Mouse (Mus musculus) limb, embryonic 14.5 days (tissue): ENCODE measurements at regions not wholly inside any gene's neighbourhood (a gene's known extent, or its start where the extent isn't known, plus 50 kb on each side); places are given as distances from the start of the nearest gene placed in this dataset.

Source experiments
- ATAC-seq: fragments of 200-750 bp; cut with Nextera tagmentation; 2 replicates; pipeline ENCODE4 v1.8.0; 2017; ENCODE audit warnings: low read depth, moderate number of reproducible peaks, moderate TSS enrichment; ENCODE audit not compliant: low FRiP score
- DNase-seq: peaks from one replicate; pipeline ENCODE4 v3.0.0-alpha.2; 2015; ENCODE audit warnings: low spot score
- H3K27ac ChIP-seq: fragments of 300-500 bp; sonication (generic); replicated peaks from 2 replicates; pipeline ENCODE4 v1.5.1; 2014; ENCODE audit warnings: low read depth, mild to moderate bottlenecking, low read length, moderate library complexity, mixed read lengths
- H3K27me3 ChIP-seq: fragments of 300-500 bp; sonication (generic); 2 replicates; pipeline ENCODE4 v1.6.1; 2014; ENCODE audit warnings: low read length, mixed read lengths; ENCODE audit not compliant: control insufficient read depth, insufficient read depth
- H3K36me3 ChIP-seq: fragments of 300-500 bp; sonication (generic); 2 replicates; pipeline ENCODE4 v1.6.1; 2014; ENCODE audit warnings: mild to moderate bottlenecking, low read length, moderate library complexity, mixed read lengths; ENCODE audit not compliant: control insufficient read depth, insufficient read depth
- H3K4me1 ChIP-seq: fragments of 300-500 bp; sonication (generic); 2 replicates; pipeline ENCODE4 v1.6.1; 2014; ENCODE audit warnings: antibody characterized with exemption, low read length, mixed read lengths; ENCODE audit not compliant: control insufficient read depth, insufficient read depth
- H3K4me2 ChIP-seq: fragments of 300-500 bp; sonication (generic); replicated peaks from 2 replicates; pipeline ENCODE4 v1.6.1; 2014; ENCODE audit warnings: low read depth, mild to moderate bottlenecking, low read length, moderate library complexity; ENCODE audit not compliant: severe bottlenecking
- H3K4me3 ChIP-seq: fragments of 300-500 bp; sonication (generic); replicated peaks from 2 replicates; pipeline ENCODE4 v1.5.1; 2014; ENCODE audit warnings: low read length
- H3K9ac ChIP-seq: fragments of 300-500 bp; sonication (generic); 2 replicates; pipeline ENCODE4 v1.6.1; 2014; ENCODE audit warnings: mild to moderate bottlenecking, low read depth, low read length, moderate library complexity; ENCODE audit not compliant: severe bottlenecking
- H3K9me3 ChIP-seq: fragments of 300-500 bp; sonication (generic); 2 replicates; pipeline ENCODE4 v1.6.1; 2016; ENCODE audit warnings: low read length; ENCODE audit not compliant: control insufficient read depth
- POLR2A ChIP-seq: fragments of 200-500 bp; IDR thresholded peaks from 2 replicates; pipeline ENCODE4 v1.8.0; 2012; ENCODE audit warnings: inconsistent platforms, mild to moderate bottlenecking, moderate library complexity, borderline replicate concordance; ENCODE audit not compliant: insufficient read depth, insufficient read length; ENCODE audit errors: extremely low read depth
- WGBS: fragments of 180-500 bp; shearing (Covaris S2); extraction: QIAGEN DNeasy Blood & Tissue Kit; methylation state at CpG from one replicate; pipeline ENCODE4 v1.1.7; 2014; 5-methylcytosine and 5-hydroxymethylcytosine counted together

- Histone ChIP-seq H3K36me3 (no peaks in the 10 kb centered on the region), H3K27me3 (no peaks in the 10 kb centered on the region), H3K4me2 (no peak overlapping the region), H3K9ac (no peak overlapping the region), H3K9me3 (no peaks in the 10 kb centered on the region), H3K27ac (no peak overlapping the region), H3K4me3 (no peak overlapping the region), H3K4me1 (peaks cover 3% of the 10 kb centered on the region; the same call in 1 of the 2 replicates)
- WGBS = 84% methylated on average over 4 of the region's 4 CpGs
- TF ChIP-seq POLR2A = no peak
- ATAC-seq = no peak
- no peak for DNase-seq
These were observed 188.1 kb upstream of the Jmjd1c start for GRCm38 (mm10) chr10:66907842-66908241.

GRCm38 (mm10) chr10:66909204-66909889 is 186.6 kb upstream of the Jmjd1c start:
- Histone ChIP-seq H3K4me1 (peaks cover 13% of the 10 kb centered on the region), H3K4me2 (no peak overlapping the region), H3K9me3 (no peaks in the 10 kb centered on the region), H3K36me3 (no peaks in the 10 kb centered on the region), H3K4me3 (no peak overlapping the region), H3K9ac (no peak overlapping the region), H3K27ac (no peak overlapping the region), H3K27me3 (no peaks in the 10 kb centered on the region)
- TF ChIP-seq POLR2A = no peak
- DNase-seq = peak; percentile 91
- ATAC-seq = no peak
- WGBS = 16% methylated on average over 12 of the region's 12 CpGs

- no peaks in the 10 kb centered on the region for H3K36me3 ChIP-seq
- no peaks in the 10 kb centered on the region for H3K27me3 ChIP-seq
- no peak for TF ChIP-seq POLR2A
- H3K4me3 ChIP-seq = no peak overlapping the region
- H3K9ac ChIP-seq = no peak overlapping the region
- 75% methylated on average over 17 of the region's 17 CpGs for WGBS
- H3K4me1 ChIP-seq = peaks cover 18% of the 10 kb centered on the region
- H3K9me3 ChIP-seq = no peaks in the 10 kb centered on the region
- H3K4me2 ChIP-seq = no peak overlapping the region
- no peak overlapping the region for H3K27ac ChIP-seq
- no peak for ATAC-seq
- no peak for DNase-seq
These were observed 185.8 kb upstream of the Jmjd1c start for GRCm38 (mm10) chr10:66909905-66910681.

- WGBS = 60% methylated on average over 10 of the region's 10 CpGs
- ATAC-seq = no peak
- Histone ChIP-seq H3K4me2 (no peak overlapping the region), H3K27me3 (no peaks in the 10 kb centered on the region), H3K9me3 (no peaks in the 10 kb centered on the region), H3K27ac (no peak overlapping the region), H3K4me1 (peaks cover 23% of the 10 kb centered on the region), H3K36me3 (no peaks in the 10 kb centered on the region), H3K4me3 (no peak overlapping the region), H3K9ac (no peak overlapping the region)
- TF ChIP-seq POLR2A = no peak
- DNase-seq = peak; percentile 40
These were observed 184.5 kb upstream of the Jmjd1c start for GRCm38 (mm10) chr10:66911261-66911911.

GRCm38 (mm10) chr10:66912440-66912839 is 183.5 kb upstream of the Jmjd1c start:
- no peak for DNase-seq
- H3K27ac ChIP-seq = no peak overlapping the region
- no peak overlapping the region for H3K4me2 ChIP-seq
- no peak for ATAC-seq
- H3K4me1 ChIP-seq = peaks cover 23% of the 10 kb centered on the region
- 84% methylated on average over 4 of the region's 4 CpGs for WGBS
- H3K9ac ChIP-seq = no peak overlapping the region
- no peaks in the 10 kb centered on the region for H3K9me3 ChIP-seq
- TF ChIP-seq POLR2A = no peak
- H3K27me3 ChIP-seq = no peaks in the 10 kb centered on the region
- H3K36me3 ChIP-seq = no peaks in the 10 kb centered on the region
- H3K4me3 ChIP-seq = no peak overlapping the region
